Mouse (Mus musculus): ENCODE data around the gene Map4k5. TPM values are rescaled to one million over a fixed set of nuclear protein-coding genes. Genes with fewer than 3 reads are reported as not detected.

Map4k5 gene
- polyA plus RNA-seq, 1 experiment from 2014 or later: 46.8 TPM

GRCm38 (mm10) chr12:69884053-69884452, 8.9 kb downstream of the Map4k5 start:
- H3K4me2 ChIP-seq (ENCODE audit: low read depth, low read length): no peak overlapping the region
- H3K4me1 ChIP-seq (ENCODE audit: control insufficient read depth, insufficient read depth, low read length): peaks cover 2% of the 10 kb centered on the region; the same call in 1 of the 2 replicates
- no peak for DNase-seq (ENCODE audit: low spot score)
- no peak for ATAC-seq (replicated peaks; ENCODE audit: insufficient number of reproducible peaks, low FRiP score, low TSS enrichment, low read depth)
- H3K36me3 ChIP-seq (replicated peaks; ENCODE audit: control insufficient read depth, insufficient read depth, low read depth, low read length): no peaks in the 10 kb centered on the region
- H3K27me3 ChIP-seq (ENCODE audit: control insufficient read depth, insufficient read depth, low read length): no peaks in the 10 kb centered on the region
- H3K4me3 ChIP-seq (ENCODE audit: low read depth, low read length): no peak overlapping the region
- no peak overlapping the region for H3K9ac ChIP-seq (replicated peaks; ENCODE audit: low read length)
- 94% methylated on average over 5 of the region's 5 CpGs for WGBS
- H3K9me3 ChIP-seq (replicated peaks; ENCODE audit: control insufficient read depth, low read length): no peaks in the 10 kb centered on the region
- no peak overlapping the region for H3K27ac ChIP-seq (replicated peaks; ENCODE audit: low read depth, low read length)

- H3K4me1 ChIP-seq (ENCODE audit: control insufficient read depth, insufficient read depth, low read length): peaks cover 2% of the 10 kb centered on the region; the same call in 1 of the 2 replicates
- ATAC-seq (replicated peaks; ENCODE audit: insufficient number of reproducible peaks, low FRiP score, low TSS enrichment, low read depth) (0 out of 2 replicates have a peak, but pooled peaks have one; percentile 27), DNase-seq (ENCODE audit: low spot score) (no peak)
- no peaks in the 10 kb centered on the region for H3K27me3 ChIP-seq (ENCODE audit: control insufficient read depth, insufficient read depth, low read length)
- H3K9ac ChIP-seq (replicated peaks; ENCODE audit: low read length): no peak overlapping the region
- WGBS: 39% methylated on average over 10 of the region's 10 CpGs
- H3K4me2 ChIP-seq (ENCODE audit: low read depth, low read length): no peak overlapping the region
- no peak overlapping the region for H3K4me3 ChIP-seq (ENCODE audit: low read depth, low read length)
- no peak overlapping the region for H3K27ac ChIP-seq (replicated peaks; ENCODE audit: low read depth, low read length)
- H3K9me3 ChIP-seq (replicated peaks; ENCODE audit: control insufficient read depth, low read length): no peaks in the 10 kb centered on the region
- no peaks in the 10 kb centered on the region for H3K36me3 ChIP-seq (replicated peaks; ENCODE audit: control insufficient read depth, insufficient read depth, low read depth, low read length)
These were observed 11.6 kb downstream of the Map4k5 start for GRCm38 (mm10) chr12:69881198-69881905.

GRCm38 (mm10) chr12:69879739-69880138, 13.3 kb downstream of the Map4k5 start:
- DNase-seq (ENCODE audit: low spot score): no peak
- no peak for ATAC-seq (replicated peaks; ENCODE audit: insufficient number of reproducible peaks, low FRiP score, low TSS enrichment, low read depth)
- WGBS: 17% methylated on average over 6 of the region's 6 CpGs

GRCm38 (mm10) chr12:69879172-69879665, 13.8 kb downstream of the Map4k5 start:
- Histone ChIP-seq H3K4me1 (ENCODE audit: control insufficient read depth, insufficient read depth, low read length) (peaks cover 2% of the 10 kb centered on the region; the same call in 1 of the 2 replicates), H3K27me3 (ENCODE audit: control insufficient read depth, insufficient read depth, low read length) (no peaks in the 10 kb centered on the region), H3K36me3 (replicated peaks; ENCODE audit: control insufficient read depth, insufficient read depth, low read depth, low read length) (no peaks in the 10 kb centered on the region), H3K9ac (replicated peaks; ENCODE audit: low read length) (no peak overlapping the region), H3K27ac (replicated peaks; ENCODE audit: low read depth, low read length) (no peak overlapping the region), H3K4me3 (ENCODE audit: low read depth, low read length) (no peak overlapping the region), H3K4me2 (ENCODE audit: low read depth, low read length) (no peak overlapping the region), H3K9me3 (replicated peaks; ENCODE audit: control insufficient read depth, low read length) (no peaks in the 10 kb centered on the region)
- DNase-seq (ENCODE audit: low spot score) (peak; percentile 59), ATAC-seq (replicated peaks; ENCODE audit: insufficient number of reproducible peaks, low FRiP score, low TSS enrichment, low read depth) (peak; percentile 56; the same call in 1 of the 2 replicates)
- WGBS: 12% methylated on average over 4 of the region's 4 CpGs

More at GRCm38 (mm10) chr12:69879739-69880138, 13.3 kb downstream of the Map4k5 start:
- Histone ChIP-seq H3K4me1 (ENCODE audit: control insufficient read depth, insufficient read depth, low read length) (peaks cover 2% of the 10 kb centered on the region; the same call in 1 of the 2 replicates), H3K4me3 (ENCODE audit: low read depth, low read length) (no peak overlapping the region), H3K27me3 (ENCODE audit: control insufficient read depth, insufficient read depth, low read length) (no peaks in the 10 kb centered on the region), H3K9me3 (replicated peaks; ENCODE audit: control insufficient read depth, low read length) (no peaks in the 10 kb centered on the region), H3K27ac (replicated peaks; ENCODE audit: low read depth, low read length) (no peak overlapping the region), H3K9ac (replicated peaks; ENCODE audit: low read length) (no peak overlapping the region), H3K36me3 (replicated peaks; ENCODE audit: control insufficient read depth, insufficient read depth, low read depth, low read length) (no peaks in the 10 kb centered on the region), H3K4me2 (ENCODE audit: low read depth, low read length) (no peak overlapping the region)

GRCm38 (mm10) chr12:69877842-69878363, 15.1 kb downstream of the Map4k5 start:
- Histone ChIP-seq H3K27me3 (ENCODE audit: control insufficient read depth, insufficient read depth, low read length) (no peaks in the 10 kb centered on the region), H3K4me1 (ENCODE audit: control insufficient read depth, insufficient read depth, low read length) (peaks cover 2% of the 10 kb centered on the region; the same call in 1 of the 2 replicates), H3K9ac (replicated peaks; ENCODE audit: low read length) (no peak overlapping the region), H3K27ac (replicated peaks; ENCODE audit: low read depth, low read length) (no peak overlapping the region), H3K4me3 (ENCODE audit: low read depth, low read length) (no peak overlapping the region), H3K9me3 (replicated peaks; ENCODE audit: control insufficient read depth, low read length) (no peaks in the 10 kb centered on the region), H3K4me2 (ENCODE audit: low read depth, low read length) (no peak overlapping the region), H3K36me3 (replicated peaks; ENCODE audit: control insufficient read depth, insufficient read depth, low read depth, low read length) (no peaks in the 10 kb centered on the region)
- no peak for DNase-seq (ENCODE audit: low spot score)
- WGBS: 86% methylated on average over 9 of the region's 9 CpGs
- ATAC-seq (replicated peaks; ENCODE audit: insufficient number of reproducible peaks, low FRiP score, low TSS enrichment, low read depth): no peak

- Histone ChIP-seq H3K27ac (replicated peaks; ENCODE audit: low read depth, low read length) (no peak overlapping the region), H3K36me3 (replicated peaks; ENCODE audit: control insufficient read depth, insufficient read depth, low read depth, low read length) (no peaks in the 10 kb centered on the region), H3K9ac (replicated peaks; ENCODE audit: low read length) (no peak overlapping the region), H3K27me3 (ENCODE audit: control insufficient read depth, insufficient read depth, low read length) (no peaks in the 10 kb centered on the region), H3K9me3 (replicated peaks; ENCODE audit: control insufficient read depth, low read length) (no peaks in the 10 kb centered on the region), H3K4me1 (ENCODE audit: control insufficient read depth, insufficient read depth, low read length) (no peaks in the 10 kb centered on the region), H3K4me2 (ENCODE audit: low read depth, low read length) (no peak overlapping the region), H3K4me3 (ENCODE audit: low read depth, low read length) (no peak overlapping the region)
- ATAC-seq (replicated peaks; ENCODE audit: insufficient number of reproducible peaks, low FRiP score, low TSS enrichment, low read depth): no peak
- 96% methylated on average over 5 of the region's 5 CpGs for WGBS
- no peak for DNase-seq (ENCODE audit: low spot score)
These were observed 21.4 kb downstream of the Map4k5 start for GRCm38 (mm10) chr12:69871632-69872031.

GRCm38 (mm10) chr12:69867338-69867737, 25.7 kb downstream of the Map4k5 start:
- Histone ChIP-seq H3K9ac (replicated peaks; ENCODE audit: low read length) (no peak overlapping the region), H3K36me3 (replicated peaks; ENCODE audit: control insufficient read depth, insufficient read depth, low read depth, low read length) (no peaks in the 10 kb centered on the region), H3K4me2 (ENCODE audit: low read depth, low read length) (no peak overlapping the region), H3K4me1 (ENCODE audit: control insufficient read depth, insufficient read depth, low read length) (no peaks in the 10 kb centered on the region), H3K4me3 (ENCODE audit: low read depth, low read length) (no peak overlapping the region), H3K9me3 (replicated peaks; ENCODE audit: control insufficient read depth, low read length) (no peaks in the 10 kb centered on the region), H3K27ac (replicated peaks; ENCODE audit: low read depth, low read length) (no peak overlapping the region), H3K27me3 (ENCODE audit: control insufficient read depth, insufficient read depth, low read length) (no peaks in the 10 kb centered on the region)
- no peak for ATAC-seq (replicated peaks; ENCODE audit: insufficient number of reproducible peaks, low FRiP score, low TSS enrichment, low read depth)
- WGBS: 89% methylated on average over 5 of the region's 5 CpGs
- no peak for DNase-seq (ENCODE audit: low spot score)

GRCm38 (mm10) chr12:69864164-69864692, 28.8 kb downstream of the Map4k5 start:
- H3K4me1 ChIP-seq (ENCODE audit: control insufficient read depth, insufficient read depth, low read length): no peaks in the 10 kb centered on the region
- H3K27me3 ChIP-seq (ENCODE audit: control insufficient read depth, insufficient read depth, low read length): no peaks in the 10 kb centered on the region
- no peak overlapping the region for H3K27ac ChIP-seq (replicated peaks; ENCODE audit: low read depth, low read length)
- ATAC-seq (replicated peaks; ENCODE audit: insufficient number of reproducible peaks, low FRiP score, low TSS enrichment, low read depth) (no peak), DNase-seq (ENCODE audit: low spot score) (no peak)
- H3K36me3 ChIP-seq (replicated peaks; ENCODE audit: control insufficient read depth, insufficient read depth, low read depth, low read length): no peaks in the 10 kb centered on the region
- WGBS: 51% methylated on average over 4 of the region's 4 CpGs
- no peak overlapping the region for H3K4me3 ChIP-seq (ENCODE audit: low read depth, low read length)
- no peaks in the 10 kb centered on the region for H3K9me3 ChIP-seq (replicated peaks; ENCODE audit: control insufficient read depth, low read length)
- no peak overlapping the region for H3K4me2 ChIP-seq (ENCODE audit: low read depth, low read length)
- H3K9ac ChIP-seq (replicated peaks; ENCODE audit: low read length): no peak overlapping the region
